Mouse (Mus musculus) left cerebral cortex, adult 2 months (tissue): ENCODE measurements around the gene Atf7ip2. TPM values are rescaled to one million over a fixed set of nuclear protein-coding genes. Genes with fewer than 3 reads are reported as not detected.
"Not testable (repeated sequence)": the region's sequence is repeated elsewhere in the genome, so short reads cannot be mapped to it uniquely, and the experiment has no call there.

Experiments
- DNase-seq, 2 experiments: peaks; one replicate each; pipeline ENCODE4 v3.0.0; 2021 to 2022; ENCODE audit warnings: low spot score in 2 of 2, mixed read lengths in 1 of 2; ENCODE audit errors: extremely low spot score in 1 of 2
- H3K27ac ChIP-seq: fragments of 200-600 bp; 2 replicates; pipeline ENCODE4 v1.8.1; 2022
- H3K4me3 ChIP-seq: fragments of 200-600 bp; 2 replicates; pipeline ENCODE4 v1.8.1; 2022
- CTCF ChIP-seq: fragments of 200-600 bp; IDR thresholded peaks from 2 replicates; pipeline ENCODE4 v1.8.1; 2022; ENCODE audit warnings: antibody characterized with exemption, mild to moderate bottlenecking, moderate library complexity
- intact Hi-C: fragments of 180-260 bp; cut with DNase I; formaldehyde crosslinking; loops from one replicate; pipeline ENCODE4 v1.15.1; 2025
- total RNA-seq, 2 experiments: library from RNA; stranded (reverse); gene quantifications; 2 replicates each; pipeline ENCODE4 v1.2.3; 2021

Atf7ip2 gene
- total RNA-seq, 2 experiments from 2014 or later: not detected

DNA sequence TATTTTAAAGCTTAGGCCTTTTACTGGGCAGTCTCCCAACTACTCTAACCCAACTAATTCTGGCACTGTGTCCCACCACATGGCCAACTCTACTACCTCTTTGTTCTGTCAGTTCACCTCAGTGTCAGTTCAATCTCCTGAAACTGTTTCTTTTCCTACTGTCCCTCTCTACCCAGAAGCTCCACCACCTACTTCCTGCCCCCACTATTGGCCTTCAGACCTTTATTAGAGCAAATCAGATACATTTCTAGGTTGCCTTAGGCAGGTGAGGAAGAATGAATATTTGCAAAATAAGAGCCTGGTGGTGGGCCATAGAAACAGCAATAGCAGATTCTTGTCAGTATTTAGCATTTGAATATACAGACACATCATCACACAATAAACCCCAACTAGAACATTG is 44.1 kb downstream of the Atf7ip2 start:
- Histone ChIP-seq H3K27ac (no peak overlapping the region), H3K4me3 (no peak overlapping the region)
- DNase-seq: no peak
- intact Hi-C loops: no loop called here
- no peak for TF ChIP-seq CTCF

GRCm38 (mm10) chr16:10253993-10254392 is 61.5 kb downstream of the Atf7ip2 start:
- intact Hi-C loops: no loop called here
- Histone ChIP-seq H3K27ac (no peak overlapping the region), H3K4me3 (no peak overlapping the region)
- TF ChIP-seq CTCF: no peak
- DNase-seq: no peak

GRCm38 (mm10) chr16:10272256-10272655 is 79.7 kb downstream of the Atf7ip2 start:
- intact Hi-C loops: loop anchor here (5.0 kb wide), 1 partner anchor 185 kb away; no protein-coding TSS in a partner anchor
- TF ChIP-seq CTCF: peak; percentile 73
- DNase-seq: peak; percentile 45 to 47
- Histone ChIP-seq H3K4me3 (no peak overlapping the region), H3K27ac (no peak overlapping the region)

GRCm38 (mm10) chr16:10274465-10274864 is 82.0 kb downstream of the Atf7ip2 start:
- TF ChIP-seq CTCF: peak; percentile 27
- H3K4me3 ChIP-seq: no peak overlapping the region
- intact Hi-C loops: loop anchor here (5.0 kb wide), 1 partner anchor 187 kb away; no protein-coding TSS in a partner anchor
- no peak overlapping the region for H3K27ac ChIP-seq
- no peak for DNase-seq

DNA sequence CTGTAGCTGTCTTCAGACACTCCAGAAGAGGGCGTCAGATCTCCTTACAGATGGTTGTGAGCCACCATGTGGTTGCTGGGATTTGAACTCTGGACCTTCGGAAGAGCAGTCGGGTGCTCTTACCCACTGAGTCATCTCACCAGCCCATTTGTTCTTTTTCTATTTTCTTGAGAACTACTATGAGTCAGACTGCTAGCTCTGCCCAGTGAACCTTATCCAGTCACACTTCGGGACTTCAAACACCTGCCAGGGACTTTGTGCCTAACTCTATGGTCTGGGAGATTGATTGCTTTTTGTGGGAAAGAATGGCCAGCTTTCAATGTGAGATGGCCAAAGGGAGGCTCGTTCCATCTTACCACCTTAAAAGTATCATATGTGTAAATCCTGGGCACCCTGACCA is 84.3 kb downstream of the Atf7ip2 start:
- H3K4me3 ChIP-seq, H3K27ac ChIP-seq, intact Hi-C loops, DNase-seq: not testable (repeated sequence)

DNA sequence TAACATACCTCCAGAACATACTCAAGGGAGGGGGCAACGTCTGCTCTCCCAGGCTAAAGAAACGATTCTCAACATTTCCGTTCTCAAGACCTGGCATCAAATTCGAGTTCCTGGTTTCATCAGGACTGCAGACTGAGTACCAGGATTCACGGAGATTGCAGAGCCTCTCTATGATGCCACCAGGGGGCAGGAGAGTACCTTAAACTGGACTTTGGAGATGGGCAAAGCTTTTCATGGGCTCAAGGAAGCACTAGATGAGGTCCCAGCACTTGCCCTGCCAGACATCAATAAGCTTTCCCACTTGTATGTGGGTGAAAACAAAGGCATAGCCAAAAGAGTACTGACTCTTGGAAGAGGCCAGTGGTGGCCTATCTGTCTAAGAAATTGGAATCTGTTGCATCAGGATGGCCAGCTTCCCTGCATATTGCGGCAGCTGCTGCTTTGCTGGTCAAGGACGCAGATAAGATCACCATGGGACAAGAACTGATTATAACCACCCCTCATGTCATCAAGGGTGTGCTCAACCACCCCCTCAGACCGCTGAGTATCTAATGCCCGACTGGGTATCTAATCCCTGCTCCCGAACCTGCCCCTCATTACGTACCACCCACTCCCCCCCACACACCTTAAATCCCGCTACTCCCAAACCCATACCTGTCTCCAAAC is 87.9 kb downstream of the Atf7ip2 start:
- Histone ChIP-seq H3K4me3 (no peak overlapping the region), H3K27ac (no peak overlapping the region)
- TF ChIP-seq CTCF: peak; percentile 91
- intact Hi-C loops: loop anchor here (2.0 to 5.0 kb wide), 2 partner anchors 117 to 242 kb away; partner anchors contain the start of gene Tekt5
- DNase-seq: peak; percentile 83 to 89

GRCm38 (mm10) chr16:10281890-10282289 is 89.4 kb downstream of the Atf7ip2 start:
- no peak for DNase-seq
- intact Hi-C loops: loop anchor here (2.0 to 5.0 kb wide), 2 partner anchors 115 to 241 kb away; partner anchors contain the start of gene Tekt5
- no peak overlapping the region for H3K27ac ChIP-seq
- no peak for TF ChIP-seq CTCF
- H3K4me3 ChIP-seq: no peak overlapping the region

DNA sequence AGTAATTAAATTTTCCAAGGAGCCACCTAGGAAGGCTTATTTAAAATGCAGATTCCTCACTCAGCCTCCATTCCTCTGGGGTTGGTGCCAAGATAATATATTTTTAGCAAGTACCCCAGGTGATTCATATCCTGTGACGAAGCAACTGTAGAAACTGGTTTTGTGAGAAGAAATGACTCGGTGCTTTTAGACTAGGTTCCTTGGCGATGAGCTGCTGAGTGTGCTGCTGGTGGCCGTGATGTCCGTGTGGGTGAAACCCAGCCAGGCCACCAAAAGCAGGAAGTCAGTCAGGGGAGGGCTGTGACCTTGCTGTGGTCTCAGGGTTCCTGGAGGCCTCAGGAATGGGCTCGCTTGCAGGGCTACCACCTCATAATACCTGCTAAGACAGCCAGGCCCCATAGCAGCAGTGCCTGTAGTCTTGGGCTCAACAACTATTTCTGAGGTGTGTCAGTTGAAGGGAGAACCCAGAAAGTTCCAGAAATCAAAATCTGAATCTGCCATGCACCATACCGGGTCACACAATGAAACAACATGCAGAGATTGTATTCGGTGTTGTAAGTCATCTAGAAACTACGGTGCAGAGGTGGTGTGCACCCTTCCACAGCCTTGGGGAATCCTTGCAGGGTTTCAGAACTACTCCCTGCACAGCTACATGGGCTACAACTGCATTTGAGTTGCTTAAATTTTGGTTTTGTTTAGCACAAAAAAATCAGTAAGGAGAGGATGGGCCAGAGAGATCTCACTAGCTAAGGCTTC is 94.2 kb downstream of the Atf7ip2 start:
- peak; percentile 25 to 32 for DNase-seq
- no peak for TF ChIP-seq CTCF
- H3K4me3 ChIP-seq: no peak overlapping the region
- intact Hi-C loops: no loop called here
- peak overlapping the region; percentile 20 for H3K27ac ChIP-seq

GRCm38 (mm10) chr16:10288115-10288514 is 95.6 kb downstream of the Atf7ip2 start:
- no peak for DNase-seq
- no peak overlapping the region for H3K27ac ChIP-seq
- H3K4me3 ChIP-seq: no peak overlapping the region
- TF ChIP-seq CTCF: no peak
- intact Hi-C loops: no loop called here

GRCm38 (mm10) chr16:10297696-10298644 is 105.5 kb downstream of the Atf7ip2 start:
- intact Hi-C loops: no loop called here
- H3K4me3 ChIP-seq: no peak overlapping the region
- TF ChIP-seq CTCF: no peak
- no peak for DNase-seq
- no peak overlapping the region for H3K27ac ChIP-seq

DNA sequence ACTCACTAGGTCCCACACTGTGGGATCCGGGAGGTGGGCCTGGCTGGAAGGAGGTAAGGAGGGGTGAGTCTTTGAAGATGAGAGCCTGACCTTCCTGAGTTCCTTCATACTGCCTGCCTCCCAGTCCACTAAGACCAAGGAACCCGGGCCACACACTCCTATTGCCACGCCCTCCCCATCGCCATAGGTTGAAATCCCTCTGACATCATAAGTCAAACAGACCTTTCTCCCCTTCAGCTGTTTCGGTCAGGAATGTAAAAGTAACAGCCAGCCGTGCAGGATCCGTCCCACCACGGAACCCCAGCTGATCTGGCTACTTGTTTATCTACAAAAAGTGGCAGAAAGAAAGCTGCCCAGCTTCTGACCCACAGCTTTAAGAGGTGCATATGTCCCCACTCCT is 107.1 kb downstream of the Atf7ip2 start:
- no peak for TF ChIP-seq CTCF
- intact Hi-C loops: no loop called here
- no peak overlapping the region for H3K4me3 ChIP-seq
- H3K27ac ChIP-seq: no peak overlapping the region
- no peak for DNase-seq
